Mouse (Mus musculus): ENCODE results near the gene Sfxn5.

DNA sequence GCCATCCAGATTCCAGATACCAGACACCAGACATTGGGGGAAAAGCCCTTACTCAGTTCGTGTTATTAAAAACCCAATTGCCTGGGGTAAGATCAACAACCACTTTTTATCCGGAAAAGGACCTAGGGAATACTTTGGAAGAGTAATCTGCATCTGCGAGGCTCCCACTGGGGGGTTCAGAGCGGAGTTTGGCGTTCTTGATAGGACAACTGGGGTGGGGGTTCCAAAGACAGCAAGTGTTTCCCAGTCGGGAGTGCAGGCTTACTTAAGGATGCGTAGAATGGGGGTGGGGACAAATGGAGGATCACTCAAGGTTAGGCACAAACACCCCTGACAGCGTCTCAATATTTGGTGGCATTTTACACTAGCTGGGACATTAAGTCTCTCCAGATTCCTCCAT is 1.5 kb downstream of the Sfxn5 start:
- TF ChIP-seq CTCF (IDR thresholded peaks at IDR 0.05; ENCODE audit: extremely low read depth, insufficient read depth, low read length) (no peak), POLR2A (IDR thresholded peaks at IDR 0.05; ENCODE audit: extremely low read depth, insufficient read depth, low read length) (no peak)

Data from cortical plate, adult 2 months (tissue).